Mouse (Mus musculus): Measurements from ENCODE around the gene Cacng7.

- TF ChIP-seq TAL1 (IDR thresholded peaks at IDR 0.05; ENCODE audit: low read length) (no peak), GATA1 (IDR thresholded peaks at IDR 0.05; ENCODE audit: low read length) (no peak)
These were observed 28.5 kb upstream of the Cacng7 start for GRCm38 (mm10) chr7:3304298-3304697.

All from erythroblast, embryonic 14.5 days (primary cell).